Mouse (Mus musculus): ENCODE results near the gene Mal.

DNA sequence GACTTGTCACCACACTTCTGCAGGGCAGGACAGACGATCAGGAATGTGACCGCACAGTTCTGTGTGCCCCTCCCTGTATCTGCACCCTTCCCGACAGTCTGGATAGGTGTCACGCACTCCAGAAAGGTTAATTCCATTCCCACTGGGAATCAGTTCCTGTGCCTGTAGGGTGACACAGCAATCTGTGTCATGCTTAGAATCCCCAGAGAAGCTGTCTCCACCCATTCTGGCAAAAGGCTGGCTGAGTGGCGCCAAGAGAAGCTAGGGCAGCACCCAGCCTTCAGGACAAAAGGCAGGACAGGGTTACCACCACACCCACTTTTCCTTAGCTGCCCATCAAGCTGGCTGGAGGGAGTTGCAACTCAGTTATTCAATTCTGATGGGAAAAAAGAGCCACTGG is 6.6 kb downstream of the Mal start:
- TF ChIP-seq POLR2A (IDR thresholded peaks at IDR 0.05; ENCODE audit: control insufficient read depth, extremely low read depth, insufficient read depth, low read length, poor library complexity) = no peak
- TF ChIP-seq CTCF (IDR thresholded peaks at IDR 0.05; ENCODE audit: borderline replicate concordance, control insufficient read depth, extremely low read depth, insufficient read depth, low read length, poor library complexity) = no peak

Measured in thymus, adult 2 months (tissue).